Mouse (Mus musculus) gastrocnemius, adult 2 months (tissue): ENCODE results near the gene Dynlt1c. TPM values are rescaled to one million over a fixed set of nuclear protein-coding genes. Genes with fewer than 3 reads are reported as not detected.
A peak's percentile ranks its signal among the peaks of the same experiment; 100 is the strongest.
"Not testable (repeated sequence)": the region's sequence is repeated elsewhere in the genome, so short reads cannot be mapped to it uniquely, and the experiment has no call there.

Source experiments
- DNase-seq: peaks from one replicate; pipeline ENCODE4 v3.0.0; 2022
- H3K27ac ChIP-seq: fragments of 200-600 bp; 2 replicates; pipeline ENCODE4 v1.8.1; 2022; ENCODE audit warnings: mild to moderate bottlenecking
- H3K4me3 ChIP-seq: fragments of 200-600 bp; 2 replicates; pipeline ENCODE4 v1.8.1; 2022; ENCODE audit warnings: mild to moderate bottlenecking, moderate library complexity
- intact Hi-C: fragments of 180-260 bp; cut with DNase I; formaldehyde crosslinking; loops from one replicate; pipeline ENCODE4 v1.15.1; 2025
- total RNA-seq, 2 experiments: library from RNA; stranded (reverse); gene quantifications; 2 replicates each; pipeline ENCODE4 v1.2.3; 2021

Dynlt1c gene
- total RNA-seq, 2 experiments from 2014 or later: 2.0 to 2.1 TPM

- intact Hi-C loops, H3K4me3 ChIP-seq, DNase-seq, H3K27ac ChIP-seq: not testable (repeated sequence)
Measured at GRCm38 (mm10) chr17:6644210-6644609, 42.7 kb downstream of the Dynlt1c start.

DNA sequence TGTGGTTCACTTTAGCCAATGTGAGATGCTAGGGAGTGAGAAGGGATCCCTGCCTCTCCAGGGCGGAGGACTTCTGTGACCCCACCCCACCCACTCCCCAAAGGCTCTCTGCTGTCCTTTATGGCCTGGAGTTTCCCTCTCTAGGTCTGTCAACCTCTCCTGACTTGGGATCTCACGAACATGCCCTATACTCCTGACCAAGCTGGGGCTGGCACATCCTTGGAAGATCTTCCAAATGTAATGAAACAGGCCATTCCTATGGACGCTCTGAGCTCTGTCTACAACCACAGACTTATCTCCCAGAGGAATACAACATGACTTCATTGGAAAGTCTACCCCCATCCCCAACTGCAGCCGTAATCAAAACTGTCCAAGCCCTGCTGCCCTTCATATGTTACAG is 43.2 kb downstream of the Dynlt1c start:
- DNase-seq, H3K27ac ChIP-seq, H3K4me3 ChIP-seq, intact Hi-C loops: not testable (repeated sequence)

- H3K27ac ChIP-seq, H3K4me3 ChIP-seq, intact Hi-C loops, DNase-seq: not testable (repeated sequence)
Measured at GRCm38 (mm10) chr17:6645668-6646067, 44.2 kb downstream of the Dynlt1c start.

DNA sequence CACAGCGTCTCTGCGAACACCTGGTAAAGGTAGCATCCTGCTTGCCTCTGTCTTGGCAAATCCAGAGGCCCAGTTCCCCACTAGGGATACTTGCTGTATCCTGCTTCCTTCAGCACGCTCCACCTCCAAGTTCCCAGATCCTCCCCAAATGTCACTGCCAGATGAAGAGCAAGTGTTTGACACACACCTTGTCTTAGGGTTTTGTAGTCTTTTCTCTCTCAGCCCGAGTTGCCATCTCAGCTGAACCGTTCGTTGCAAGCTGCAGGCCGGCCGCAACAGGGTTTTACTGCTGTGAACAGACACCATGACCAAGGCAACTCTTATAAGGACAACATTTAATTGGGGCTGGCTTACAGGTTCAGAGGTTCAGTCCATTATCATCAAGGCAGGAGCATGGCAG is 45.4 kb downstream of the Dynlt1c start:
- intact Hi-C loops, DNase-seq, H3K27ac ChIP-seq, H3K4me3 ChIP-seq: not testable (repeated sequence)

DNA sequence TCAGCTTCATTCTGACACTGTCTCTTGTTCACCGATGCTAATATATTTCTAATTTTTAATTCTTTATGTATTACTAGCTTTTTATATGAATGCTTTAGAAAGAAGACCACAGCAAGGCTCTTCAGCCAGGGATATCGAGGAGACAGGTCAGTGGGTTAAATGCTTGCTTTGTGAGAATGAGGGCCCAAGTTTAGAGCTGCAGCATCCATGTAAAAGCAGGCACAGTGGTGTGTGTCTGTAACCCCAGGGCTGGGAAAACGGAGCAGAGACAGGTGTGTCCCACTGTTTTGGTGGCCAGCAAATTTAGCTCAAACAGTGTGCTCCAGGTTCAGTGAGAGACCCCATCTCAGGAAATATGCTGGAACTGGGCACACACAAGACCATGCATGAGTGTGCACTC is 46.0 kb downstream of the Dynlt1c start:
- DNase-seq, H3K27ac ChIP-seq, intact Hi-C loops, H3K4me3 ChIP-seq: not testable (repeated sequence)

GRCm38 (mm10) chr17:6650904-6651565 is 49.6 kb downstream of the Dynlt1c start:
- DNase-seq, intact Hi-C loops, H3K4me3 ChIP-seq, H3K27ac ChIP-seq: not testable (repeated sequence)

- DNase-seq, intact Hi-C loops, H3K4me3 ChIP-seq, H3K27ac ChIP-seq: not testable (repeated sequence)
Measured at GRCm38 (mm10) chr17:6653341-6653946, 52.0 kb downstream of the Dynlt1c start.

DNA sequence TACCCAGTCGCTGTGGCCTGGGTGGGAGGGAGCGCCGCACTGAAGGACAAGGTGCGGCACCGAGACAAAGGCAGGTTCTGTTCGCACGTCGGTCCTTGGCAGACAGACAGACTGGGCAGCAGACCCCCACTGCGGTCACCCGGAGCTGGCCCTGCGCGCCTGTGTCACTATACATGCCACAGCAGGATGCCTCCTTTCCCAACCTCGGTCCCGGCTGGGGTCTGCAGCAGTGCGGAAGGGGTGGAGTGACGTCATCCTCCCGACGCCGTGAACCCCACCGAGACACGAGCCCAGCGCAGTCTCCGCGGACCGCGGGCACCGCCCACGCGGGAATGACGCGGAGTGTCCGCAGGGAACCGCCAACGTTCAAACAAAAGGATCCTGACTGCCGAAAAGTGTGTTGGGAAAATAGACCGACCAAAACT is 53.6 kb downstream of the Dynlt1c start:
- H3K4me3 ChIP-seq: peak overlapping the region; percentile 76
- H3K27ac ChIP-seq: peak overlapping the region; percentile 61
- intact Hi-C loops: not testable (repeated sequence)
- peak; percentile 72 for DNase-seq

GRCm38 (mm10) chr17:6655567-6656281 is 54.3 kb downstream of the Dynlt1c start, which contains the start of gene Dynlt1f:
TSS of gene Dynlt1f (minus strand) at chr17:6655900.
- H3K27ac ChIP-seq: peak within 1 kb of the TSS; percentile 64
- peak within 1 kb of the TSS; percentile 76 for H3K4me3 ChIP-seq
- peak; percentile 79 for DNase-seq
- intact Hi-C loops: not testable (repeated sequence)

GRCm38 (mm10) chr17:6656471-6656870 is 55.0 kb downstream of the Dynlt1c start:
- DNase-seq, H3K4me3 ChIP-seq, intact Hi-C loops: not testable (repeated sequence)

DNA sequence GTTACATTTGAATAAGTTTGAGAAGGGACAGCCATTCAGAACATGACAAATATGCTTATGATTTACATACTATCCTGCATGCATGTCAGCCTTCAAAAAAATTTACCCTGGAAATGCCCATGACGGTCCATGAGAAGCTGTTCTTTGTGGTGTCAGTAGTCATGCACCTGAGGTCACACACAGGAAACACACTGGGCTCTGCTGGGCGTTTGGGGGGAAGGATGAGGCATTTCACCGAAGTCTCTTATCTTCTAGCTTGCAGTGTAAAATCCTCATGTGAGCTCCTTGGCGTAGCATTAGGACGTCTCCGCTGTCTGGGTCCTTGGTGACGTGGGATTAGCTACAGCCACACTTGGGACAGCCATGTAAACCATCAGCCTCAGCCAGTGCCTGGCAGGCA is 57.3 kb downstream of the Dynlt1c start, which contains the start of gene Sytl3:
Sytl3 (plus strand) TSS at position 293 of the 400 bp plus-strand sequence.
- DNase-seq, H3K27ac ChIP-seq, intact Hi-C loops, H3K4me3 ChIP-seq: not testable (repeated sequence)

More at GRCm38 (mm10) chr17:6656471-6656870, 55.0 kb downstream of the Dynlt1c start:
- 0 out of 2 replicates have a peak overlapping the region, but pooled peaks have one; percentile 50 for H3K27ac ChIP-seq

Other genes starting within 250 kb of the Dynlt1c start
- gene Dynlt1b, start 171.6 kb upstream of the Dynlt1c start, total RNA-seq: 10 to 100 TPM; 55.9 to 57.4 TPM
- 10 to 100 TPM; 54.7 to 57.4 TPM for gene Dynlt1f, start 54.2 kb downstream of the Dynlt1c start, total RNA-seq
- under 1 TPM in 1 of 2 experiments, not detected in 1; 0.31 TPM for gene Sytl3, start 57.4 kb downstream of the Dynlt1c start, total RNA-seq
- gene Ezr, start 181.1 kb downstream of the Dynlt1c start, total RNA-seq: 1 to 10 TPM; 1.5 to 1.9 TPM